Mouse (Mus musculus): Measurements from ENCODE around the gene Rit1. TPM values are rescaled to one million over a fixed set of nuclear protein-coding genes. Genes with fewer than 3 reads are reported as not detected.
A peak's percentile ranks its signal among the peaks of the same experiment; 100 is the strongest.
"Not testable (repeated sequence)": the region's sequence is repeated elsewhere in the genome, so short reads cannot be mapped to it uniquely, and the experiment has no call there.

The Rit1 gene
- polyA plus RNA-seq, 1 experiment from 2014 or later, result 53.1 TPM

DNA sequence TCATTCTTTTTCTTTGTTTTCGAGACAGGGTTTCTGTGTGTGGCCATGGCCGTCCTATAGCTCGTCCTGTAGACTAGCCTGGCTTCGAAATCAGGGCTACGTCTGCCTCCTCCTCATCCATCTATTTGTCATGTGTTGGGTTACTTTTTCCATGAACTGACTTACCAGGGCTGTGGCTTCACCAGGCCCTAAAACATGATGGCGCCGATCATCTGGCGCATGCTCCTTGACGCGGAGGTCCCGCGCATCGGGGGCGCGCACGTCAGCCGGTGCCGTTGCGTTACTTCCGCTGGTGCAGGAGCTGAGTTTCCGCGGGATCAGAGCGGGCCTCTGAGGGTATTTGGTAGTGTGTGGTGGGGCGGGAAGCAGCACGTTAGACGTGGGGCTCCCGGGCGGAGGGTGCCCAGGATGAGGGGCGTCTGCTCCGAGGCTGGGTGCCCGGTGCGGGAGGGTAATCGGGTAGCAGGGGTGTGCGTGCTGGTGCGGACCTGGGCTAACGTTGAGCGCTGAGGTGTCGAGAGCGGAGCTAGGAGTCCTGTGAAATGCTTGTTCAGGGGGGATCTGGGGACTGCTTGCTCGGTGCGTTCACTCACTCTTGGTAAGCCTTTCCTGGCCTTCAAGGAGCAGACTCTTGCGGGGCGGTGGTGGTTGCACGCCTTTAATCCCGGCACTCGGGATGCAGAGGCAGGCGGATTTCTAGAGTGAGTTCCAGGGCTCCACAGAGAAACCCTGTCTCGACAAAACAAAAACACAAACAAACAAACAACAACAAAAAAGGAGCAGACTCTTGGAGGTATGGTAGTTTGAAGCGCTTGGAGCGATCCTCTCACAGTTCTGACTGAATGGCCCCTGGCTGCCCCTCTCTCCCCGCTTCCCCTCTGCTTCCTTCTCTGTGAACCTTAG is 58.6 kb downstream of the Rit1 start, which contains the start of gene Syt11:
Gene Syt11, minus strand, starts transcription at position 226 of the 903 bp plus-strand sequence.
- Histone ChIP-seq H3K9ac (replicated peaks) (peak within 1 kb of the TSS; percentile 42; the same call in 1 of the 2 replicates), H3K27ac (replicated peaks) (peak within 1 kb of the TSS; percentile 85), H3K4me2 (replicated peaks) (peak within 1 kb of the TSS; percentile 43), H3K4me3 (peak within 1 kb of the TSS; percentile 39)
- WGBS, result 3% methylated on average over 34 of the region's 51 CpGs
- not testable (repeated sequence) for H3K9me3 ChIP-seq, H3K4me1 ChIP-seq, H3K36me3 ChIP-seq, H3K27me3 ChIP-seq
- ATAC-seq (replicated peaks), result peak; percentile 49

Other genes starting within 250 kb of the Rit1 start
- gene Lmna, start 206.9 kb upstream of the Rit1 start, polyA plus RNA-seq (2015; fragmentation: Nextera tagmentation; extraction: Ambion mirVana), result 23.4 and 27.5 TPM in 2 replicates
- 50.6 and 55.6 TPM in 2 replicates for gene Mex3a, start 184.4 kb upstream of the Rit1 start, polyA plus RNA-seq (2015; fragmentation: Nextera tagmentation; extraction: Ambion mirVana)
- 0.15 and 0.28 TPM in 2 replicates for gene Rab25, start 168.5 kb upstream of the Rit1 start, polyA plus RNA-seq (2015; fragmentation: Nextera tagmentation; extraction: Ambion mirVana)
- gene Lamtor2, start 163.8 kb upstream of the Rit1 start, polyA plus RNA-seq (2015; fragmentation: Nextera tagmentation; extraction: Ambion mirVana), result 169 and 187 TPM in 2 replicates
- 45.8 and 47.6 TPM in 2 replicates for gene Ubqln4, start 163.1 kb upstream of the Rit1 start, polyA plus RNA-seq (2015; fragmentation: Nextera tagmentation; extraction: Ambion mirVana)
- 133 and 134 TPM in 2 replicates for gene Ssr2, start 141.0 kb upstream of the Rit1 start, polyA plus RNA-seq (2015; fragmentation: Nextera tagmentation; extraction: Ambion mirVana)
- gene Arhgef2, start 110.9 kb upstream of the Rit1 start, polyA plus RNA-seq (2015; fragmentation: Nextera tagmentation; extraction: Ambion mirVana), result 192 and 193 TPM in 2 replicates
- gene Rxfp4, start 63.7 kb upstream of the Rit1 start, polyA plus RNA-seq (2015; fragmentation: Nextera tagmentation; extraction: Ambion mirVana), result not detected in 2 replicates
- gene Khdc4, start 31.0 kb upstream of the Rit1 start, polyA plus RNA-seq (2015; fragmentation: Nextera tagmentation; extraction: Ambion mirVana), result 102 and 104 TPM in 2 replicates
- 236 TPM in 2 replicates for gene Syt11, start 58.3 kb downstream of the Rit1 start, polyA plus RNA-seq (2015; fragmentation: Nextera tagmentation; extraction: Ambion mirVana)
- gene Gon4l, start 118.4 kb downstream of the Rit1 start, polyA plus RNA-seq (2015; fragmentation: Nextera tagmentation; extraction: Ambion mirVana), result 13.3 and 13.9 TPM in 2 replicates
- 42.2 and 45.2 TPM in 2 replicates for gene Msto1, start 197.2 kb downstream of the Rit1 start, polyA plus RNA-seq (2015; fragmentation: Nextera tagmentation; extraction: Ambion mirVana)
- gene Ash1l, start 233.8 kb downstream of the Rit1 start, polyA plus RNA-seq (2015; fragmentation: Nextera tagmentation; extraction: Ambion mirVana), result 23.5 and 23.7 TPM in 2 replicates
- gene Dap3, start 234.3 kb downstream of the Rit1 start, polyA plus RNA-seq (2015; fragmentation: Nextera tagmentation; extraction: Ambion mirVana), result 163 and 167 TPM in 2 replicates